Mouse (Mus musculus) thymus, adult 2 months (tissue): Measurements from ENCODE around the gene Zfp827.

ENCODE experiments used
- CTCF ChIP-seq: fragments of 200-500 bp; IDR thresholded peaks from 2 replicates; pipeline ENCODE4 v1.5.1; 2012; ENCODE audit warnings: mild to moderate bottlenecking, control low read depth, low read length, moderate library complexity, borderline replicate concordance; ENCODE audit not compliant: control insufficient read depth, poor library complexity, insufficient read depth; ENCODE audit errors: extremely low read depth
- POLR2A ChIP-seq: fragments of 200-500 bp; IDR thresholded peaks from 2 replicates; pipeline ENCODE4 v1.6.1; 2012; ENCODE audit warnings: mild to moderate bottlenecking, low read length, control low read depth, moderate library complexity; ENCODE audit not compliant: control insufficient read depth, poor library complexity, insufficient read depth; ENCODE audit errors: extremely low read depth

DNA sequence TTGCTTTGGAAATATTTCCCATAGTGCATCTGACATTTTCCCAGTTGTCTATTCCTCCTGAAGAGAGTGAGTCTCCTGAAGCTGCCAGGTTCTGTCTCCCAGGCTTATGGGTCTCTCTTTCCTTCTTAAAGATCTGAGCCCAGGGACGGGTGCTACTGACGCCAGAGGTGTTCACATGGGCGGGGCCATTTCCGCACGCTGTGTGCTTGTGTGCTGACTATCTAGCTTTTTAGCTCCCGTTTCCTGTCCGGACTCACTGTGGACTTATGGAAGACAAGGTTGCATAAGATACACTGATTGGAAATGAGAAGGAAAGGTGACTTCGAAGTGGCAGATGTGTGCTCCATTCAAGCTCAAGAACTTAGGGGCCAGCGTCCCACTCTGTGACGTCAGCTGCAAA, 120.6 kb downstream of the Zfp827 start:
- no peak for TF ChIP-seq POLR2A
- no peak for TF ChIP-seq CTCF
